Mouse (Mus musculus) mammary gland, adult 2 months (tissue): Measurements from ENCODE around the gene Tuba1b. TPM values are rescaled to one million over a fixed set of nuclear protein-coding genes. Genes with fewer than 3 reads are reported as not detected.

Experiments used
- polyA plus RNA-seq: library from polyadenylated mRNA; depleted of rRNA; stranded (reverse); fragments of >200 nt; gene quantifications from 2 replicates; pipeline ENCODE4 v1.2.3, GENCODE M21; 2012; ENCODE audit warnings: low replicate concordance; rRNA removed

The Tuba1b gene
- polyA plus RNA-seq: 1,283 and 1,704 TPM in 2 replicates

DNA sequence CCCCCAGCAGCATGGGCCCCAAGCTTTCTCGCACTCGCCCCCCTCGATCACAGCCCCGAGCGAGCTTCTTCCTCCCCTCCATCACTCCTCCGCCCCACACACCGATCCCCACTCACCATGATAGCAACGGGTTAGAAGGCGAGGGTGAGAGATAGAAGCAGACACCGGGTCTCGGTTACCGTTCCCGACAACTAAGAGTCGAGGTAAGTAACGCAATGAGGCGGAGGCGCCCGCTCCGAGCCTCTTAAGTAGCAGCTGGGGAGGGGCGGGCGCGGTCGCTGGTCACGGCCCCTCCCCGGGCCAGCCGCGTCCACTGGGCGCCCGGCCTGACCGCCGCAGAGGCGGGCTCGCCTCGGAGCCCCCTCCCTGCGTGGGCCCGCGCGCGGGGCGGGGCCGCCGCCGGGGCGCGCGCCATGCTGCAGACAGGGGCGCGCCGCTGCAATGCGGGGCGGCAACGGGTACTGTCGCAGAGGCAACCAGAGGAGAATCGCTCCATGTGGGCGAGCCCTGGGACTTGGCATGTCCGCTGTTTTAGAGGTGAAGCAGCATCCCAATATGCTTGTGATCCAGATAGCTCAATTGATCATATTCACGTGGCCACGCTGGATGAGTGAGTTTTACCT is at the start of gene Tuba1b:
Gene Tuba1b, minus strand, starts transcription at position 349 of the 623 bp plus-strand sequence.

GRCm38 (mm10) chr15:98953401-98954356 is 19.3 kb upstream of the Tuba1b start, which contains the start of the genes Gm49450 and Tuba1a:
Gene Gm49450 (minus strand): TSS chr15:98953551.
Gene Tuba1a (minus strand): TSS chr15:98953703.

GRCm38 (mm10) chr15:98917538-98918498 is 16.5 kb downstream of the Tuba1b start, which contains the start of gene Lmbr1l:
Gene Lmbr1l (minus strand): TSS chr15:98918231.

GRCm38 (mm10) chr15:98897928-98898800 is 36.2 kb downstream of the Tuba1b start, which contains the start of gene Dhh:
Gene Dhh (minus strand): TSS chr15:98898540.

GRCm38 (mm10) chr15:98893940-98894745 is 40.2 kb downstream of the Tuba1b start, which contains the start of gene Rhebl1:
Gene Rhebl1 (minus strand): TSS chr15:98894540.

Other genes with a start within 250 kb of the Tuba1b start
- gene Ccdc65, start 226.4 kb downstream of the Tuba1b start, polyA plus RNA-seq: 0.23 TPM in 1 of 2 replicates, not detected in the other
- 14.2 and 16.9 TPM in 2 replicates for gene Fkbp11, start 206.4 kb downstream of the Tuba1b start, polyA plus RNA-seq
- 90.1 and 107 TPM in 2 replicates for gene Arf3, start 171.4 kb downstream of the Tuba1b start, polyA plus RNA-seq
- gene Wnt10b, start 156.4 kb downstream of the Tuba1b start, polyA plus RNA-seq: 5.9 and 9.5 TPM in 2 replicates
- 0.68 and 1.3 TPM in 2 replicates for gene Wnt1, start 144.7 kb downstream of the Tuba1b start, polyA plus RNA-seq
- 0.82 and 1.4 TPM in 2 replicates for gene Ddn, start 125.1 kb downstream of the Tuba1b start, polyA plus RNA-seq
- gene Prkag1, start 103.0 kb downstream of the Tuba1b start, polyA plus RNA-seq: 52.3 and 119 TPM in 2 replicates
- gene Kmt2d, start 63.4 kb downstream of the Tuba1b start, polyA plus RNA-seq: 22.0 and 43.2 TPM in 2 replicates
- gene Rhebl1, start 40.0 kb downstream of the Tuba1b start, polyA plus RNA-seq: 4.1 and 6.9 TPM in 2 replicates
- 2.5 TPM in 2 replicates for gene Dhh, start 36.0 kb downstream of the Tuba1b start, polyA plus RNA-seq
- 53.7 and 143 TPM in 2 replicates for gene Lmbr1l, start 16.3 kb downstream of the Tuba1b start, polyA plus RNA-seq
- gene Gm49450, start 19.0 kb upstream of the Tuba1b start, polyA plus RNA-seq: 83.8 and 253 TPM in 2 replicates
- 525 and 719 TPM in 2 replicates for gene Tuba1a, start 19.1 kb upstream of the Tuba1b start, polyA plus RNA-seq
- 112 and 139 TPM in 2 replicates for gene Tuba1c, start 95.3 kb upstream of the Tuba1b start, polyA plus RNA-seq
- 0.43 and 0.81 TPM in 2 replicates for gene Prph, start 120.6 kb upstream of the Tuba1b start, polyA plus RNA-seq
- gene Troap, start 140.0 kb upstream of the Tuba1b start, polyA plus RNA-seq: 2.3 and 3.3 TPM in 2 replicates
- not detected in 2 replicates for gene C1ql4, start 153.3 kb upstream of the Tuba1b start, polyA plus RNA-seq
- 0.66 and 0.68 TPM in 2 replicates for gene Dnajc22, start 158.6 kb upstream of the Tuba1b start, polyA plus RNA-seq
- gene Spats2, start 191.4 kb upstream of the Tuba1b start, polyA plus RNA-seq: 5.8 and 6.3 TPM in 2 replicates